Comparison of ENCODE assay signal across 8 mouse cellular contexts in genomic region chr1:92641514-92642272, GRCm38 (mm10). TPM values are rescaled to one million over a fixed set of nuclear protein-coding genes. Genes with fewer than 3 reads are reported as not detected.
A peak's percentile ranks its signal among the peaks of the same experiment; 100 is the strongest.
DNase-seq lines count a peak whose midpoint lies in the region; ATAC-seq and TF ChIP-seq lines count a peak whose summit lies in the region.

TSS of gene Cops9 (minus strand) at chr1:92641985.

- no peaks in the 10 kb centered on the region for H3K9me3 ChIP-seq in hindbrain, embryonic 13.5 days

- POLR2A ChIA-PET in Patski (lab: Charles Lee) = interaction anchor here (0.8 to 1.4 kb wide), 2 partner anchors 202 to 265 kb away, joined by 3 read pairs; partner anchors contain the start of gene Dusp28

- peak; percentile 56 for DNase-seq in Patski (ENCODE audit: low read depth, low spot score)
- DNase-seq in cerebellum, postnatal 14 days = peak; percentile 92 to 93
- DNase-seq in frontal cortex, postnatal 14 days (ENCODE audit: low spot score in 2 of 2) = peak; percentile 78 to 79
- peak; percentile 81 for DNase-seq in layer of hippocampus, postnatal 25 days (ENCODE audit: extremely low spot score in 1 of 2, low spot score in 1 of 2)
- DNase-seq in lung, postnatal 25 days (ENCODE audit: low spot score) = peak; percentile 89
- peak; percentile 96 for DNase-seq in retina, embryonic 14.5 days (ENCODE audit: low spot score)
- peak; percentile 89 for DNase-seq in thymus, postnatal 4 days

- no peak for TF ChIP-seq CTCF in Patski (IDR thresholded peaks at IDR 0.05)

- CTCF ChIA-PET in Patski (lab: Charles Lee) = interaction anchor here (1.1 to 1.5 kb wide), 2 partner anchors 13 to 27 kb away, joined by 3 to 4 read pairs; no protein-coding TSS in a partner anchor

- H3K36me3 ChIP-seq in hindbrain, embryonic 13.5 days = peaks cover 28% of the 10 kb centered on the region

- H3K27me3 ChIP-seq in Patski = no peaks in the 10 kb centered on the region
- H3K27me3 ChIP-seq in hindbrain, embryonic 13.5 days = peaks cover 9% of the 10 kb centered on the region; the same call in 1 of the 2 replicates

- 2% methylated on average over 50 of the region's 50 CpGs for WGBS in hindbrain, embryonic 13.5 days

- in situ Hi-C loops in Patski (cut with MboI; ENCODE audit: low pct_unique_long_range_greater_than_20kb) = no loop called here

- peak within 1 kb of the TSS; percentile 96 for H3K9ac ChIP-seq in hindbrain, embryonic 13.5 days

- H3K4me3 ChIP-seq in hindbrain, embryonic 13.5 days = peak within 1 kb of the TSS; percentile 88

- H3K4me2 ChIP-seq in hindbrain, embryonic 13.5 days = peak within 1 kb of the TSS; percentile 78

- ATAC-seq in Patski = peak; percentile 70
- ATAC-seq in hindbrain, embryonic 13.5 days (ENCODE audit: low FRiP score) = peak; percentile 91

- H3K4me1 ChIP-seq in hindbrain, embryonic 13.5 days (replicated peaks) = peaks cover 29% of the 10 kb centered on the region

- H3K27ac ChIP-seq in hindbrain, embryonic 13.5 days = peak within 1 kb of the TSS; percentile 87

RNA-seq across cellular contexts. Expression of gene Cops9, which starts in this region (rescaled TPM):
- polyA plus RNA-seq in Patski (2021) = 240 TPM
- polyA plus RNA-seq in hindbrain, embryonic 13.5 days (2015; fragmentation: Nextera tagmentation; extraction: Ambion mirVana) = 597 TPM in 2 replicates
- 100 to 1,000 TPM; 323 to 367 TPM for total RNA-seq in layer of hippocampus, postnatal 25 days (2021)

Comparison
In these comparisons a context has a peak if more than half of its experiments do, and no peak if none do; other contexts are left out.
1. Peak in every context shown above with its lines: DNase-seq, ATAC-seq, H3K4me3 ChIP-seq and H3K27ac ChIP-seq.